Mouse (Mus musculus): ENCODE results near the gene Prss36.

GRCm38 (mm10) chr7:127919290-127919689, 27.2 kb downstream of the Prss36 start:
- TF ChIP-seq CTCF (IDR thresholded peaks at IDR 0.05; ENCODE audit: low read depth), result peak; percentile 58
- no peak for TF ChIP-seq EP300 (IDR thresholded peaks at IDR 0.05; ENCODE audit: low read depth)

Measured in liver, postnatal 0 days (tissue).